ENCODE assay signal across 22 mouse cellular contexts in genomic region chr10:7258607-7259006, GRCm38 (mm10). TPM values are rescaled to one million over a fixed set of nuclear protein-coding genes. Genes with fewer than 3 reads are reported as not detected.
A peak's percentile ranks its signal among the peaks of the same experiment; 100 is the strongest.
DNase-seq lines count a peak whose midpoint lies in the region; ATAC-seq lines count a peak whose summit lies in the region.
"Had no signal": no experiment of that assay in that cellular context is flagged by ENCODE, and none has a peak within 500 bp of the region (broad histone marks: within the 10 kb centered on the region; RNA-seq: fewer than 3 reads in every experiment).

No protein-coding gene starts in this region.

- peak; percentile 20 for DNase-seq in embryonic facial prominence, embryonic 14.5 days (ENCODE audit: low spot score)
- no peak for DNase-seq in embryonic facial prominence, embryonic 10.5 days (ENCODE audit: low spot score)
- no peak for DNase-seq in lung, postnatal 14 days
- peak; percentile 53 to 55 for DNase-seq in kidney, postnatal 25 days
- DNase-seq in right cerebral cortex, postnatal 14 days: no peak
- DNase-seq in B cell, adult 2 months: no peak
- DNase-seq: adrenal gland, postnatal 36 days; cerebellum, adult 9-10 months; gastrocnemius, postnatal 36 days; heart, postnatal 36 days; layer of hippocampus, postnatal 36 days; right cerebral cortex, postnatal 25 days had no signal

- no peak for ATAC-seq in embryonic facial prominence, embryonic 14.5 days (ENCODE audit: low read depth)
- peak; percentile 74 for ATAC-seq in lung, embryonic 15.5 days (ENCODE audit: borderline replicate concordance, extremely low read depth, low FRiP score, low TSS enrichment)
- peak; percentile 79 for ATAC-seq in kidney, embryonic 14.5 days (ENCODE audit: low FRiP score, low TSS enrichment)
- ATAC-seq: CD4-positive, CD25-positive, alpha-beta regulatory T cell, adult 4 months; liver, embryonic 12.5 days; midbrain, embryonic 15.5 days had no signal

- H3K27me3 ChIP-seq in embryonic facial prominence, embryonic 14.5 days (replicated peaks; ENCODE audit: control insufficient read depth, insufficient read depth, low read length): no peaks in the 10 kb centered on the region
- no peaks in the 10 kb centered on the region for H3K27me3 ChIP-seq in embryonic facial prominence, embryonic 10.5 days (replicated peaks; ENCODE audit: low read depth, poor library complexity, severe bottlenecking)
- no peaks in the 10 kb centered on the region for H3K27me3 ChIP-seq in lung, embryonic 15.5 days
- H3K27me3 ChIP-seq in kidney, embryonic 14.5 days (ENCODE audit: control insufficient read depth, insufficient read depth, low read length): no peaks in the 10 kb centered on the region
- H3K27me3 ChIP-seq: forebrain, embryonic 12.5 days; hindbrain, embryonic 15.5 days; limb, embryonic 13.5 days; liver, embryonic 12.5 days; midbrain, embryonic 15.5 days; neural tube, embryonic 12.5 days had no signal

- no peak overlapping the region for H3K27ac ChIP-seq in embryonic facial prominence, embryonic 14.5 days (replicated peaks; ENCODE audit: low read depth, low read length)
- H3K27ac ChIP-seq in embryonic facial prominence, embryonic 10.5 days (replicated peaks): no peak overlapping the region
- H3K27ac ChIP-seq in lung, embryonic 15.5 days: peak overlapping the region; percentile 19; the same call in 1 of the 2 replicates
- no peak overlapping the region for H3K27ac ChIP-seq in kidney, embryonic 14.5 days (ENCODE audit: low read depth, low read length)
- H3K27ac ChIP-seq: forebrain, embryonic 12.5 days; hindbrain, embryonic 15.5 days; limb, embryonic 13.5 days; liver, embryonic 12.5 days; macrophage; midbrain, embryonic 15.5 days; neural tube, embryonic 12.5 days had no signal

- 65% methylated on average over 5 of the region's 5 CpGs for WGBS in embryonic facial prominence, embryonic 14.5 days
- WGBS in embryonic facial prominence, embryonic 10.5 days: 82% methylated on average over 5 of the region's 5 CpGs
- 52% methylated on average over 5 of the region's 5 CpGs for WGBS in lung, embryonic 15.5 days
- 68% methylated on average over 5 of the region's 5 CpGs for WGBS in kidney, embryonic 14.5 days

- no peak overlapping the region for H3K9ac ChIP-seq in embryonic facial prominence, embryonic 14.5 days (ENCODE audit: low read depth, low read length)
- H3K9ac ChIP-seq in lung, embryonic 15.5 days: no peak overlapping the region
- no peak overlapping the region for H3K9ac ChIP-seq in kidney, embryonic 14.5 days (ENCODE audit: low read depth, low read length)
- H3K9ac ChIP-seq: forebrain, embryonic 12.5 days; hindbrain, embryonic 15.5 days; limb, embryonic 13.5 days; liver, embryonic 12.5 days; midbrain, embryonic 15.5 days; neural tube, embryonic 12.5 days had no signal

- no peak overlapping the region for H3K4me3 ChIP-seq in embryonic facial prominence, embryonic 14.5 days (ENCODE audit: low read depth, low read length)
- H3K4me3 ChIP-seq in embryonic facial prominence, embryonic 10.5 days: no peak overlapping the region
- no peak overlapping the region for H3K4me3 ChIP-seq in lung, embryonic 15.5 days
- H3K4me3 ChIP-seq in kidney, embryonic 14.5 days (ENCODE audit: low read length): no peak overlapping the region
- H3K4me3 ChIP-seq: forebrain, embryonic 12.5 days; hindbrain, embryonic 15.5 days; limb, embryonic 13.5 days; liver, embryonic 12.5 days; midbrain, embryonic 15.5 days; neural tube, embryonic 12.5 days had no signal

- no peaks in the 10 kb centered on the region for H3K36me3 ChIP-seq in embryonic facial prominence, embryonic 14.5 days (ENCODE audit: control insufficient read depth, insufficient read depth, low read length)
- no peaks in the 10 kb centered on the region for H3K36me3 ChIP-seq in embryonic facial prominence, embryonic 10.5 days (replicated peaks)
- no peaks in the 10 kb centered on the region for H3K36me3 ChIP-seq in lung, embryonic 15.5 days
- H3K36me3 ChIP-seq in kidney, embryonic 14.5 days (ENCODE audit: control insufficient read depth, insufficient read depth, low read length): no peaks in the 10 kb centered on the region
- H3K36me3 ChIP-seq: forebrain, embryonic 12.5 days; hindbrain, embryonic 15.5 days; limb, embryonic 13.5 days; liver, embryonic 12.5 days; midbrain, embryonic 15.5 days; neural tube, embryonic 12.5 days had no signal

- peaks cover 13% of the 10 kb centered on the region; the same call in 1 of the 2 replicates for H3K4me1 ChIP-seq in embryonic facial prominence, embryonic 14.5 days (ENCODE audit: control insufficient read depth, insufficient read depth, low read length)
- peaks cover 13% of the 10 kb centered on the region for H3K4me1 ChIP-seq in embryonic facial prominence, embryonic 10.5 days
- H3K4me1 ChIP-seq in lung, embryonic 15.5 days: no peaks in the 10 kb centered on the region
- no peaks in the 10 kb centered on the region for H3K4me1 ChIP-seq in kidney, embryonic 14.5 days (ENCODE audit: control insufficient read depth, insufficient read depth, low read length)
- H3K4me1 ChIP-seq: forebrain, embryonic 12.5 days; hindbrain, embryonic 15.5 days; liver, embryonic 12.5 days; midbrain, embryonic 15.5 days; neural tube, embryonic 12.5 days had no signal

- H3K9me3 ChIP-seq in embryonic facial prominence, embryonic 14.5 days (ENCODE audit: control insufficient read depth, low read length): 0 out of 2 replicates have a peak, but pooled peaks cover 2% of the 10 kb centered on the region
- no peaks in the 10 kb centered on the region for H3K9me3 ChIP-seq in embryonic facial prominence, embryonic 10.5 days
- H3K9me3 ChIP-seq in lung, embryonic 15.5 days: no peaks in the 10 kb centered on the region
- H3K9me3 ChIP-seq in kidney, embryonic 14.5 days (ENCODE audit: control insufficient read depth, low read length): 0 out of 2 replicates have a peak, but pooled peaks cover 4% of the 10 kb centered on the region
- H3K9me3 ChIP-seq: forebrain, embryonic 12.5 days; hindbrain, embryonic 15.5 days; limb, embryonic 13.5 days; liver, embryonic 12.5 days; midbrain, embryonic 15.5 days; neural tube, embryonic 12.5 days had no signal

- H3K4me2 ChIP-seq in embryonic facial prominence, embryonic 14.5 days (ENCODE audit: low read depth, low read length): no peak overlapping the region
- H3K4me2 ChIP-seq in lung, embryonic 15.5 days: no peak overlapping the region
- no peak overlapping the region for H3K4me2 ChIP-seq in kidney, embryonic 14.5 days (replicated peaks; ENCODE audit: low read depth, low read length)
- H3K4me2 ChIP-seq: forebrain, embryonic 12.5 days; hindbrain, embryonic 15.5 days; limb, embryonic 13.5 days; liver, embryonic 12.5 days; midbrain, embryonic 15.5 days; neural tube, embryonic 12.5 days had no signal

RNA-seq across cellular contexts. Expression of gene Cnksr3, which starts 46.6 kb away (rescaled TPM):
- 10.4 and 10.8 TPM in 2 replicates for polyA plus RNA-seq in embryonic facial prominence, embryonic 14.5 days (2014; fragmentation: Nextera tagmentation; extraction: Ambion mirVana)
- polyA plus RNA-seq in embryonic facial prominence, embryonic 10.5 days (2016; fragmentation: Nextera tagmentation; extraction: Ambion mirVana): 8.8 and 10.8 TPM in 2 replicates
- polyA plus RNA-seq in lung, embryonic 15.5 days (2015; fragmentation: Nextera tagmentation; extraction: Ambion mirVana): 9.8 and 10.1 TPM in 2 replicates
- 8.3 and 15.2 TPM in 2 replicates for polyA plus RNA-seq in kidney, embryonic 14.5 days (2014; fragmentation: Nextera tagmentation; extraction: Ambion mirVana)

Comparison
In these comparisons a context has a peak if more than half of its experiments do, and no peak if none do; other contexts are left out.
1. DNase-seq: peak in embryonic facial prominence, embryonic 14.5 days (single experiment) and kidney, postnatal 25 days (2 of 2); none in embryonic facial prominence, embryonic 10.5 days (single experiment), lung, postnatal 14 days (single experiment), right cerebral cortex, postnatal 14 days (single experiment) and B cell, adult 2 months (0 of 2).